Mouse (Mus musculus) forebrain, embryonic 14.5 days (tissue): ENCODE data around the gene Stat6. TPM values are rescaled to one million over a fixed set of nuclear protein-coding genes. Genes with fewer than 3 reads are reported as not detected.
A peak's percentile ranks its signal among the peaks of the same experiment; 100 is the strongest.

ENCODE experiments used
- ATAC-seq: fragments of 200-750 bp; cut with Nextera tagmentation; 2 replicates; pipeline ENCODE4 v1.8.0; 2017; ENCODE audit warnings: mild to moderate bottlenecking, moderate library complexity
- DNase-seq: peaks from one replicate; pipeline ENCODE4 v3.0.0-alpha.2; 2015; ENCODE audit warnings: low spot score
- H3K27ac ChIP-seq: fragments of 300-500 bp; sonication (generic); 2 replicates; pipeline ENCODE4 v1.5.1; 2014; ENCODE audit warnings: low read depth, mild to moderate bottlenecking, control low read depth, low read length, moderate library complexity
- H3K27me3 ChIP-seq: fragments of 300-500 bp; sonication (generic); replicated peaks from 2 replicates; pipeline ENCODE4 v1.6.1; 2014; ENCODE audit warnings: low read length, control low read depth, mixed read lengths; ENCODE audit not compliant: control insufficient read depth, insufficient read depth
- H3K36me3 ChIP-seq: fragments of 300-500 bp; sonication (generic); 2 replicates; pipeline ENCODE4 v1.6.1; 2014; ENCODE audit warnings: low read length, control low read depth; ENCODE audit not compliant: control insufficient read depth, insufficient read depth
- H3K4me1 ChIP-seq: fragments of 300-500 bp; sonication (generic); 2 replicates; pipeline ENCODE4 v1.6.1; 2014; ENCODE audit warnings: antibody characterized with exemption, low read length, control low read depth; ENCODE audit not compliant: control insufficient read depth, insufficient read depth
- H3K4me2 ChIP-seq: fragments of 300-500 bp; sonication (generic); 2 replicates; pipeline ENCODE4 v1.6.1; 2014; ENCODE audit warnings: mild to moderate bottlenecking, control low read depth, low read length
- H3K4me3 ChIP-seq: fragments of 300-500 bp; sonication (generic); 2 replicates; pipeline ENCODE4 v1.5.1; 2014; ENCODE audit warnings: low read depth, low read length, control low read depth
- H3K9ac ChIP-seq: fragments of 300-500 bp; sonication (generic); 2 replicates; pipeline ENCODE4 v1.6.1; 2014; ENCODE audit warnings: mild to moderate bottlenecking, low read length, control low read depth, moderate library complexity
- H3K9me3 ChIP-seq: fragments of 300-500 bp; sonication (generic); replicated peaks from 2 replicates; pipeline ENCODE4 v1.6.1; 2016; ENCODE audit warnings: low read length, control low read depth, mixed read lengths; ENCODE audit not compliant: control insufficient read depth
- WGBS: fragments of 180-500 bp; shearing (Covaris S2); extraction: QIAGEN DNeasy Blood & Tissue Kit; methylation state at CpG from one replicate; pipeline ENCODE4 v1.1.7; 2014; 5-methylcytosine and 5-hydroxymethylcytosine counted together
- polyA plus RNA-seq: library from polyadenylated mRNA; unstranded; fragments of >200 nt; fragmentation: Nextera tagmentation; extraction: Ambion mirVana; gene quantifications from 2 replicates; pipeline ENCODE4 v1.2.1, GENCODE M21; 2014

The Stat6 gene
- polyA plus RNA-seq, 1 experiment from 2014 or later, result 3.4 TPM

DNA sequence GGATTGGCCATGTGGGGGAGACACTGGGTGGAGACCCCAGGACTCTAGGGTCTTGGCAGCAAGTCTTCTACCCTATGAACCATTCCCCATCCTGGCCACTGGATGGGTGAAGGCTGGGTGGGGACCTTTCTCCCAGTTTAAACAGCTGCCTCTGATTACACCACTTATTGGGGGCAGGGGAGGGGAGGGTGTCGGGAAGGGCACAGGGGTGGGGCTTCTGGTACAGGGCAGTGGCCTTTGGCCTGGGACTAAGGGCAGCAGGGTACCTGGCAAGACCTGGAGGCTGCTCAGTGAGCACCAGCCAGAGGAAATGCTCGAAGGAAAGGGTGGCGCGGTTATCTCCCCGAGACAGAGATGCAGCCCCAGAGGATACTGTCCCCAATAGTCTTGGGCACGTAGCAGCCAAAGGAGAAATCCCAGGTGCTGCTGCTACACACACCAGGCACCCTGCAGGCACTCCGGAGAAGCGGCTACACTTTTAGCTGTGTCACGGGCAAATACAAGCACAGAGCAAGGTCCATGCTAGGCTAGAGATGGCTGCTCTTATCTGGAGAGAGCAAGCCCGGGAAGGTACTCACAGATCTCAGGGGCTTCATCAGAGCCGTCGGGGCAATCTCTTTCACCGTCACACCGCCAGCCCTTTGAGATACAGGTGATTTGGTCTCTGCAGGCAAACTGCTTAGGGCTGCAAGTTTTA lies 30.6 kb upstream of the Stat6 start:
- DNase-seq (no peak), ATAC-seq (no peak)
- Histone ChIP-seq H3K27me3 (no peaks in the 10 kb centered on the region), H3K9ac (no peak overlapping the region), H3K27ac (no peak overlapping the region), H3K36me3 (peaks cover 53% of the 10 kb centered on the region), H3K4me2 (no peak overlapping the region), H3K4me1 (peaks cover 15% of the 10 kb centered on the region), H3K9me3 (no peaks in the 10 kb centered on the region), H3K4me3 (no peak overlapping the region)
- 89% methylated on average over 14 of the region's 14 CpGs for WGBS

DNA sequence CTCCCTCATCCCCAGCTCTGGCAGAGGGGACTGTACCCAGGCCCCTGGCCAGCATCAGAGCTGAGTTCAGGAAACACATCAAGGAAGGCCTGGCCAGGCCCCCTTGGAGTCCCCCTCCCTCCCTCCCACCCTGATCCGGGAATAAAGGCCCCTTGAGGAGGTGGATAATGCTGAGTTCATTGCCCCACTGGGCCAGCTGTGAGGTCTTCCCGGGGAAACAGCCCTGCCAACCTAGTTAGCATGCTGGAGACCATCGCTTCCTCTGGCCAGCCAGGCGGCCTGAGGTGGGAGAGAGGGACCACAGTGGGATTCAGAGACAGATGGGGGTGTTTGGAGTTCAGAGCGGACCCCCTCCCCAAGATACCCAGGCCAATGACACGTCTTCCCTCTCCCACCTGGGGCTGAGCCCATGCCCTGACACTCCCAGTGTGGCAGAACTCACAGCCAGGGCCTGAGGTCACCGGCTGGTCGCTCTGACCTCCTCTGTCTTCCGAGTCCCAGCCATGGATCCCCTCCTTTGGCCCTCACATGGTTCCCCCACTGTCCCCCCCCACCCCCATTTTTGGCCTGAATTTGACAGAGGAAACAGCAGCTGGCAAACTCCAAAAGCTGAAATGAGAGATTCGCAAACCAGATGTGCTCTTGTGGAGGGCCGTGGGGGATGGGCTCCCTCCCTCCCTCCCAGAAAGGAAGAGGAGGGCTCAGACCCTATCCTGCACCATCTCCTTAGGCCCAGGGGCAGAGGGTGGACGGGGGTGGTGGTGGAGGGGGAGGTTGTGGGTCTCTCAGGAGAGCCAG lies 28.4 kb upstream of the Stat6 start:
- Histone ChIP-seq H3K9ac (peak overlapping the region; percentile 25), H3K36me3 (peaks cover 31% of the 10 kb centered on the region), H3K27me3 (no peaks in the 10 kb centered on the region), H3K4me3 (no peak overlapping the region), H3K4me1 (peaks cover 36% of the 10 kb centered on the region), H3K9me3 (no peaks in the 10 kb centered on the region), H3K27ac (no peak overlapping the region), H3K4me2 (no peak overlapping the region)
- WGBS, result 37% methylated on average over 12 of the region's 12 CpGs
- ATAC-seq, result no peak
- no peak for DNase-seq

DNA sequence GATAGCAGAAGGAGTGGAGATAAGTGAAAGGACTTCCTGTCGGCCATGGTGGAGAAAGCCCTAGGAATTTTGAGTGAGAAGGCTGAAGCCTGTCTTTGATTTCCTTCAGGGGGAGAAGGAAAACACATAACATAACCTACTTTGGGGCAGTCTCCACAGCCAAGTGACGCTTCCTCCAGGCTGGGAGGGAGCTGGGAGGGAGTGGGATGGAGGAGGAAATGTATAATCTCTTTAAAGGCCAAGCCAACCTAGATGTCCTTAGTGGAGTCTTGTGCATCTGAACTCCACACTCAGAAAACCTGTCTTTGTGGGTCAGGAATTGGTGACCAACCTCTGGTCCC lies 27.8 kb upstream of the Stat6 start:
- Histone ChIP-seq H3K9ac (peak overlapping the region; percentile 21; the same call in 1 of the 2 replicates), H3K4me2 (no peak overlapping the region)

DNA sequence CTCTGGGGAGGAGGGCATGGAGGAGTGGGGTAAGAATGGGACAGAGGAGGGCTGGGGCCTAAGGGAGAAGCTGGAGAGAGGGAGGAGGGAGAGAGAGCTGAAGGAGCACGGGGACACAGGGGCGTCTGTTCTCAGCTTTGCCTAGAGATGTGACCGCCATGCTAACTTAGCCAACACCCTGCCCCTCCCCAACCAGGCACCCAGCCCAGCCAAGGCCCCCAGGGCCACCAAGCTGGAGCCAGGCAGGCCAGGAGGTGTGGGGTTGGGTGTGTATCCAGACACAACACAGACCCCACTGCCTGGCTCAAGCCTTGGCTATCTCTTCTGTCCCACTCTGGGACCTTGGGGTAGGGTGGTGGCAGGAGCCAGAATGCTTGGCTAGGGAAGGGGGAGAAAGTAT lies 27.2 kb upstream of the Stat6 start:
- Histone ChIP-seq H3K9me3 (no peaks in the 10 kb centered on the region), H3K4me2 (no peak overlapping the region), H3K4me3 (no peak overlapping the region), H3K27me3 (no peaks in the 10 kb centered on the region), H3K9ac (no peak overlapping the region; the same call in 1 of the 2 replicates), H3K27ac (peak overlapping the region; percentile 52; the same call in 1 of the 2 replicates), H3K4me1 (peaks cover 39% of the 10 kb centered on the region), H3K36me3 (peaks cover 19% of the 10 kb centered on the region)
- ATAC-seq, result no peak
- no peak for DNase-seq
- 58% methylated on average over 3 of the region's 3 CpGs for WGBS

More for the DNA sequence above, 27.8 kb upstream of the Stat6 start:
- H3K9me3 ChIP-seq, result no peaks in the 10 kb centered on the region
- H3K36me3 ChIP-seq, result peaks cover 25% of the 10 kb centered on the region
- peaks cover 39% of the 10 kb centered on the region for H3K4me1 ChIP-seq
- no peaks in the 10 kb centered on the region for H3K27me3 ChIP-seq
- no peak overlapping the region for H3K4me3 ChIP-seq
- DNase-seq, result no peak
- ATAC-seq, result no peak
- peak overlapping the region; percentile 52; the same call in 1 of the 2 replicates for H3K27ac ChIP-seq
- WGBS, result 45% methylated on average over 2 of the region's 2 CpGs

- Histone ChIP-seq H3K4me3 (no peak overlapping the region), H3K27ac (no peak overlapping the region), H3K4me1 (peaks cover 39% of the 10 kb centered on the region), H3K9me3 (no peaks in the 10 kb centered on the region), H3K4me2 (no peak overlapping the region), H3K9ac (no peak overlapping the region), H3K27me3 (no peaks in the 10 kb centered on the region), H3K36me3 (peaks cover 14% of the 10 kb centered on the region)
- no peak for DNase-seq
- WGBS, result 49% methylated on average over 7 of the region's 7 CpGs
- ATAC-seq, result no peak
Measured at GRCm38 (mm10) chr10:127616261-127616679, 26.5 kb upstream of the Stat6 start.

DNA sequence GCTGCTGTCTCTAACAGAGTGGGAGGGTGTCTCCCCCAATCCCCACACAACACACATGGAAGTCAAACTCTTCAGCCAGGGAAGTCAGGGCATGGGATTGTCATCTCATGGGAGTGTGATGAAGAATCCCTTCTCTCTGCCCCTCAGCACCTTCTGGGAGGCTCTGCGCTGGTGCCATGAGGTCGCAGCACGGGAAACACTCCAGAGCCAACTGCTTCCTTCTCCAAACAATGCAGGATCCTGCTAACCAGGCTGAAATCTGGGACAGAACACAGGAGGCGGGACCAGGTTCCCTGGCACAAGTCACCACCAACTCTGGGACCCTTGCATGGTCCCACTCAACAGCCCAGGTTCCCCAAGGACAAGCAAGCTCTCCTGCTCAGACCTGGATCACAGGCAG lies 25.5 kb upstream of the Stat6 start:
- DNase-seq, result no peak
- 74% methylated on average over 4 of the region's 4 CpGs for WGBS
- Histone ChIP-seq H3K9ac (no peak overlapping the region), H3K27me3 (no peaks in the 10 kb centered on the region), H3K36me3 (peaks cover 4% of the 10 kb centered on the region), H3K4me3 (no peak overlapping the region), H3K4me2 (peak overlapping the region; percentile 1; the same call in 1 of the 2 replicates), H3K27ac (no peak overlapping the region), H3K9me3 (no peaks in the 10 kb centered on the region), H3K4me1 (peaks cover 41% of the 10 kb centered on the region)
- ATAC-seq, result no peak

DNA sequence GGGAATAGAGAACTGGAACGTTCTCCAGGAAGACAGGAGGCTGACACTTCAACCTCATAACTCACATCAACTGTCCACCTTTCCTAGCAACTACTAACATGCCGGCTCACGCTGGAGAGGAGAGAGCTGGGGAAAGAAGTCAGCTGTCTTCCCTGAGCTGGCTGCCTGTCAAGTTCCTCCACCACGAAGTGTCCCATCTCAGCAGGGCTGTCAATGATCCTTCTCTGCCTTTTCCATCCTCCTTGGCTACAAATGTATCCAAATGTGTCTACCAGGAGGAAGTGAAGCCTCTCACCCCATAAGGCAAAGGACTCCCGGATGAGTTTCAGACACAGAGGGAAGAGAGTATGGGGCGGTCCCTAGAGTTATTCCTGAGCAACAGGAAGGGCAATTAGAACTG lies 24.6 kb upstream of the Stat6 start:
- Histone ChIP-seq H3K4me3 (no peak overlapping the region), H3K9ac (no peak overlapping the region), H3K9me3 (no peaks in the 10 kb centered on the region), H3K4me2 (peak overlapping the region; percentile 84), H3K27me3 (no peaks in the 10 kb centered on the region), H3K27ac (no peak overlapping the region), H3K4me1 (peaks cover 41% of the 10 kb centered on the region), H3K36me3 (no peaks in the 10 kb centered on the region)
- DNase-seq, result no peak
- ATAC-seq, result no peak
- WGBS, result 62% methylated on average over 6 of the region's 6 CpGs

- Histone ChIP-seq H3K4me2 (peak overlapping the region; percentile 84), H3K27me3 (no peaks in the 10 kb centered on the region), H3K36me3 (no peaks in the 10 kb centered on the region), H3K4me1 (peaks cover 41% of the 10 kb centered on the region), H3K27ac (no peak overlapping the region), H3K9me3 (no peaks in the 10 kb centered on the region), H3K4me3 (peak overlapping the region; percentile 73), H3K9ac (peak overlapping the region; percentile 94)
- DNase-seq (no peak), ATAC-seq (no peak)
- WGBS, result 35% methylated on average over 8 of the region's 8 CpGs
Measured at GRCm38 (mm10) chr10:127619119-127619721, 23.6 kb upstream of the Stat6 start.
